Mouse (Mus musculus): ENCODE data around the gene Kcnk13. TPM values are rescaled to one million over a fixed set of nuclear protein-coding genes. Genes with fewer than 3 reads are reported as not detected.

Kcnk13 gene
- total and polyA plus RNA-seq, 2 experiments from 2014 or later = 0.34 to 2.6 TPM

DNA sequence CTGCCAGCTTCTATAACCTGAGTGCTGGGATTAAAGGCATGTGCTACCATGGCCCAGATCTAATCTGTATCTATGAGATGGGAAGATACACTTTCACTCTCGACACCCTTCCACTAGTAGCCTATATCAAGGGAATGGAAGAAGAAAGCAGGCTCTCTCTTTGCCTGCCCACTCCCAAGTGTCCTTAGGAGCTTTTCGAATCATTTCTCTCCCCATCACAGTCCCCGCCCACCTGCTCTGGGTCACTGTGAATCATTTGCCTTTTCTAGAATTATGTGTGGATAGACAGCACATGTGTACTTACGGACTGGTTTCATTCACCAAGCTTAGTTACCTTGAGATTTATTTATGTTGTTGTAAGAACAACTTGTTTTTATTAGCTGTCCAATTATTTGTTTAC is 68.2 kb downstream of the Kcnk13 start:
- Histone ChIP-seq H3K4me3 (ENCODE audit: low read depth, low read length) (no peak overlapping the region), H3K4me1 (ENCODE audit: control insufficient read depth, insufficient read depth) (no peaks in the 10 kb centered on the region), H3K9me3 (replicated peaks; ENCODE audit: control insufficient read depth, low read length) (no peaks in the 10 kb centered on the region; the same call in 1 of the 2 replicates), H3K9ac (replicated peaks; ENCODE audit: low read depth, low read length) (no peak overlapping the region), H3K4me2 (ENCODE audit: low read depth, low read length) (no peak overlapping the region), H3K27ac (ENCODE audit: low read depth) (no peak overlapping the region), H3K27me3 (ENCODE audit: control insufficient read depth, insufficient read depth, low read length) (no peaks in the 10 kb centered on the region), H3K36me3 (replicated peaks; ENCODE audit: control insufficient read depth, insufficient read depth, low read length) (no peaks in the 10 kb centered on the region)
- WGBS = 71% methylated on average over 4 of the region's 4 CpGs
- no peak for ATAC-seq (ENCODE audit: insufficient read depth, low read depth)
- no peak for DNase-seq (ENCODE audit: low spot score)
- TF ChIP-seq CTCF (IDR thresholded peaks at IDR 0.05; ENCODE audit: low read depth) = no peak
- no peak for TF ChIP-seq EP300 (IDR thresholded peaks at IDR 0.05; ENCODE audit: low read depth)

DNA sequence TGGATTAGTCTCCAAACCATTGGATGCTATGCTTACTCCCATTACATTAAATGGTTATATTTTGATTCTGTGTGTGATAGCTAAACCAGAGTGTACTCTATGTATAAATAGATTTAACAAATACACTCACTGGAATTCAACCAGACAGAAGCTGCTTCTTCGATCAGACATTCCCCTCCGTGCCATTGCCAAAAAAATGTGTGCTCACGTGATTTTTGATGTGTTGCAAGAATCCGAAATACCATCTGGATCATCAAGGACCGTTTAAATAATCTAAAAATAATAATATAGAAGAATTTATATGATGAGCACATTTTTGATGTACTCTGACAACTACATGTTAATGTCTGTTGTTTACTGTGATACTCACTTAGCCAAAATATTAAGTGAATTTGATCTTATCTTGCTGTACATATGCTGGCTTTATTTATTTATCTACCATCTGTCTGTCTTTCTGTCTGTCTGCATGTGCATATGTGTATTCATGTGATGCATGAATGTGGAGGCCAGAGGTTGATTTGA is 74.5 kb downstream of the Kcnk13 start:
- no peak for ATAC-seq (ENCODE audit: insufficient read depth, low read depth)
- H3K36me3 ChIP-seq (replicated peaks; ENCODE audit: control insufficient read depth, insufficient read depth, low read length) = no peaks in the 10 kb centered on the region
- 78% methylated on average over 5 of the region's 5 CpGs for WGBS

DNA sequence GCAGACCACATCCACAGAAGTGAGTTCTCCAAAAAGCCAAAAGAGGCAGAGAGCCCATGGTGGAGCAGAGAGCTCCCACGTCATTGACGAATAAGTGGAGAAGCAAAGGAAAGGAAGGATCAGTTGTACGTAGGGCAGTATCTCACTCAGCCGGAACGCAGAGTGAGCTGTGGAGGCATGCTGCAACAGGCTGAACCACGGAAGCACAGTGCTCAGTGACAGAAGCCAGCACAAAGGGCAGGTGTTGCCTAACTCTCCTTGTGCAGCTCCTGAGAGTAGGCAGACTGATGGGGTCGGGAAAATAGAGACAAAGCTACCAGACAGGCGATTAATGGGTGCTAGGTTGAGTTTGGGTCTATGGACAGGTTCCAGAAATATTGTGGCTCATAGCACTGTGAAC is 77.8 kb downstream of the Kcnk13 start:
- H3K9ac ChIP-seq (replicated peaks; ENCODE audit: low read depth, low read length) = no peak overlapping the region
- 64% methylated on average over 8 of the region's 8 CpGs for WGBS
- no peak overlapping the region for H3K4me3 ChIP-seq (ENCODE audit: low read depth, low read length)
- peaks cover 2% of the 10 kb centered on the region; the same call in 1 of the 2 replicates for H3K9me3 ChIP-seq (replicated peaks; ENCODE audit: control insufficient read depth, low read length)
- H3K36me3 ChIP-seq (replicated peaks; ENCODE audit: control insufficient read depth, insufficient read depth, low read length) = no peaks in the 10 kb centered on the region
- TF ChIP-seq EP300 (IDR thresholded peaks at IDR 0.05; ENCODE audit: low read depth) (no peak), CTCF (IDR thresholded peaks at IDR 0.05; ENCODE audit: low read depth) (no peak)
- ATAC-seq (ENCODE audit: insufficient read depth, low read depth) (no peak), DNase-seq (ENCODE audit: low spot score) (no peak)
- H3K27ac ChIP-seq (ENCODE audit: low read depth) = no peak overlapping the region
- H3K4me2 ChIP-seq (ENCODE audit: low read depth, low read length) = no peak overlapping the region
- no peaks in the 10 kb centered on the region for H3K4me1 ChIP-seq (ENCODE audit: control insufficient read depth, insufficient read depth)
- H3K27me3 ChIP-seq (ENCODE audit: control insufficient read depth, insufficient read depth, low read length) = no peaks in the 10 kb centered on the region

More for the DNA sequence above, 74.5 kb downstream of the Kcnk13 start:
- no peak for TF ChIP-seq EP300 (IDR thresholded peaks at IDR 0.05; ENCODE audit: low read depth)
- no peak for TF ChIP-seq CTCF (IDR thresholded peaks at IDR 0.05; ENCODE audit: low read depth)
- no peak for DNase-seq (ENCODE audit: low spot score)
- H3K4me2 ChIP-seq (ENCODE audit: low read depth, low read length) = no peak overlapping the region
- no peak overlapping the region for H3K27ac ChIP-seq (ENCODE audit: low read depth)
- no peaks in the 10 kb centered on the region; the same call in 1 of the 2 replicates for H3K9me3 ChIP-seq (replicated peaks; ENCODE audit: control insufficient read depth, low read length)
- H3K9ac ChIP-seq (replicated peaks; ENCODE audit: low read depth, low read length) = no peak overlapping the region
- H3K27me3 ChIP-seq (ENCODE audit: control insufficient read depth, insufficient read depth, low read length) = no peaks in the 10 kb centered on the region
- H3K4me1 ChIP-seq (ENCODE audit: control insufficient read depth, insufficient read depth) = no peaks in the 10 kb centered on the region
- no peak overlapping the region for H3K4me3 ChIP-seq (ENCODE audit: low read depth, low read length)

DNA sequence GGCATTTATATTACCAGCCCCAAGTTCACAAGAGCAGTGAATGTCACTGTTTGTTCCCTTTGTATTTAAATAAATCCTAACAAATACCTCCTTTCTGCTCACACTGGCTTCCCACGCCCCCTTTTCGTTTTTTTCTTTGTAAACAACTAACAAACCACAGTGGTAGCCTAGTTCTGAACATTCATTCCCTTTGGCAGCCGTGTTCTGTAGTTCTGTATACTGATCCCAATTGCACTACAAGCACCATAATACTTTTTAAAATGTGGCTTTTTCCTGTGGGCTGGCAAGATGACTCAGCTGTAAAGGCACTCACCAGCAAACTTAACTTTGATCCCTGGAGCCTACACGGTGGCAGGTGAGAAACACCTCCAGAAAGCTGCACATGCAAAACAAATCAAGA is 80.4 kb downstream of the Kcnk13 start:
- WGBS = 55% methylated on average over 4 of the region's 4 CpGs
- Histone ChIP-seq H3K36me3 (replicated peaks; ENCODE audit: control insufficient read depth, insufficient read depth, low read length) (no peaks in the 10 kb centered on the region), H3K4me1 (ENCODE audit: control insufficient read depth, insufficient read depth) (no peaks in the 10 kb centered on the region), H3K4me3 (ENCODE audit: low read depth, low read length) (no peak overlapping the region), H3K4me2 (ENCODE audit: low read depth, low read length) (no peak overlapping the region), H3K27ac (ENCODE audit: low read depth) (no peak overlapping the region), H3K9ac (replicated peaks; ENCODE audit: low read depth, low read length) (no peak overlapping the region), H3K9me3 (replicated peaks; ENCODE audit: control insufficient read depth, low read length) (peaks cover 5% of the 10 kb centered on the region; the same call in 1 of the 2 replicates), H3K27me3 (ENCODE audit: control insufficient read depth, insufficient read depth, low read length) (no peaks in the 10 kb centered on the region)
- DNase-seq (ENCODE audit: low spot score) (no peak), ATAC-seq (ENCODE audit: insufficient read depth, low read depth) (no peak)
- TF ChIP-seq CTCF (IDR thresholded peaks at IDR 0.05; ENCODE audit: low read depth) (no peak), EP300 (IDR thresholded peaks at IDR 0.05; ENCODE audit: low read depth) (no peak)

DNA sequence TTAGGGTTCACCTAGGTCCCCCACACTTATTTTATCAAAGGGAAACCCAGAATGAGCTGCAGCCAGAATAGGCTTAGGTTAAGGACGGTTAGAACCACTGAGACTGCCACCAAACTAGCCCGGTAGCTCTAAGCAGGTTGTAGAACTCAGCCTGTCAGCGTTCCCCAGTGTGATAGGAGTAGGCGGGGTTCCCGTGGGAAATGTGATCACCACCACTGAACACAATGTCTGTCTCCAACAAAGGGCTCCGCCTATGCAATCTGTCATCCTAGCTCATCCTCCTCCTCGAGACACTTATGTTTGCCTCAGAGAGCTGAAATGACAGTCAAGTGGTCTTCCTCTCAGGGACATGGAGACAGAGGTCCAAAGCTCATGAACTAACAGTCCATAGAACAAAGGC is 86.3 kb downstream of the Kcnk13 start:
- Histone ChIP-seq H3K27me3 (ENCODE audit: control insufficient read depth, insufficient read depth, low read length) (no peaks in the 10 kb centered on the region), H3K9ac (replicated peaks; ENCODE audit: low read depth, low read length) (no peak overlapping the region), H3K4me3 (ENCODE audit: low read depth, low read length) (no peak overlapping the region), H3K27ac (ENCODE audit: low read depth) (no peak overlapping the region), H3K4me2 (ENCODE audit: low read depth, low read length) (no peak overlapping the region), H3K4me1 (ENCODE audit: control insufficient read depth, insufficient read depth) (no peaks in the 10 kb centered on the region), H3K36me3 (replicated peaks; ENCODE audit: control insufficient read depth, insufficient read depth, low read length) (no peaks in the 10 kb centered on the region), H3K9me3 (replicated peaks; ENCODE audit: control insufficient read depth, low read length) (peaks cover 5% of the 10 kb centered on the region; the same call in 1 of the 2 replicates)
- ATAC-seq (ENCODE audit: insufficient read depth, low read depth) (no peak), DNase-seq (ENCODE audit: low spot score) (no peak)
- 51% methylated on average over 7 of the region's 7 CpGs for WGBS
- TF ChIP-seq CTCF (IDR thresholded peaks at IDR 0.05; ENCODE audit: low read depth) = no peak
- TF ChIP-seq EP300 (IDR thresholded peaks at IDR 0.05; ENCODE audit: low read depth) = no peak

DNA sequence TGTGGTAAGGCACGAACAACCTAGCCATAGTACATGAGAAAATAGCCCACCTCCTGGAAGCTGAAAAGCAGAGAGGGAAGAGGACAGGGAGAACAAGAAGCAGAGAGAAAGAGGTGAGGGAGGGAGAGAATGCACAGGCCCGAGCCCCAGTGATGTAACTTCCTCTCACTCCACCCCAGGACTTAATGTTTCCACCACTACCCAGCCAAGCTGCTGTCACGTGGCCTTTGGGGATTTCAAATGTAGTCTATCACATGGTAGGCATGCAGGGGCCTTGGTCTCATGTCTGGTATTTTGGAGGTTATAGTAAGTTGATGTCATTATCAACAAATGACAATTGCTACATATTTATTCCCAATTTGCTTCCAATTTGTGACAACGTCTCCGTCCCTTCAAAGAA is 89.3 kb downstream of the Kcnk13 start:
- no peak for ATAC-seq (ENCODE audit: insufficient read depth, low read depth)
- no peak overlapping the region for H3K4me3 ChIP-seq (ENCODE audit: low read depth, low read length)
- TF ChIP-seq EP300 (IDR thresholded peaks at IDR 0.05; ENCODE audit: low read depth) (no peak), CTCF (IDR thresholded peaks at IDR 0.05; ENCODE audit: low read depth) (no peak)
- no peak for DNase-seq (ENCODE audit: low spot score)
- H3K27ac ChIP-seq (ENCODE audit: low read depth) = no peak overlapping the region
- no peak overlapping the region for H3K9ac ChIP-seq (replicated peaks; ENCODE audit: low read depth, low read length)
- no peak overlapping the region for H3K4me2 ChIP-seq (ENCODE audit: low read depth, low read length)
- H3K9me3 ChIP-seq (replicated peaks; ENCODE audit: control insufficient read depth, low read length) = no peaks in the 10 kb centered on the region
- H3K36me3 ChIP-seq (replicated peaks; ENCODE audit: control insufficient read depth, insufficient read depth, low read length) = no peaks in the 10 kb centered on the region
- 67% methylated on average over 5 of the region's 5 CpGs for WGBS
- no peaks in the 10 kb centered on the region for H3K4me1 ChIP-seq (ENCODE audit: control insufficient read depth, insufficient read depth)
- H3K27me3 ChIP-seq (ENCODE audit: control insufficient read depth, insufficient read depth, low read length) = no peaks in the 10 kb centered on the region
